Mouse (Mus musculus) cerebellum, adult 2 months (tissue): ENCODE measurements at regions not wholly inside any gene's neighbourhood (a gene's known extent, or its start where the extent isn't known, plus 50 kb on each side); places are given as distances from the start of the nearest gene placed in this dataset.

ENCODE experiments used
- DNase-seq, 2 experiments: peaks; one replicate each; pipeline ENCODE4 v3.0.0; 2021
- H3K27ac ChIP-seq: fragments of 200-500 bp; 2 replicates; pipeline ENCODE4 v1.5.1; 2012; ENCODE audit warnings: low read length, control low read depth, inconsistent platforms; ENCODE audit not compliant: insufficient read depth
- H3K27me3 ChIP-seq: fragments of 200-500 bp; 2 replicates; pipeline ENCODE4 v1.6.1; 2012; ENCODE audit warnings: inconsistent platforms, mild to moderate bottlenecking, low read length, moderate library complexity; ENCODE audit not compliant: control insufficient read depth, insufficient read depth
- H3K4me1 ChIP-seq: fragments of 200-500 bp; 2 replicates; pipeline ENCODE4 v1.6.1; 2011; ENCODE audit warnings: low read length; ENCODE audit not compliant: control insufficient read depth, insufficient read depth
- H3K4me3 ChIP-seq: fragments of 200-500 bp; replicated peaks from 2 replicates; pipeline ENCODE3; 2011; ENCODE audit warnings: mild to moderate bottlenecking, low read depth, low read length, control low read depth; ENCODE audit not compliant: insufficient read depth
- CTCF ChIP-seq: fragments of 200-500 bp; IDR thresholded peaks from 2 replicates; pipeline ENCODE4 v1.5.1; 2011; ENCODE audit warnings: low read depth, mild to moderate bottlenecking, control low read depth, low read length, moderate library complexity, borderline replicate concordance; ENCODE audit not compliant: insufficient read depth
- POLR2A ChIP-seq: fragments of 200-500 bp; IDR thresholded peaks from 2 replicates; pipeline ENCODE4 v1.6.1; 2011; ENCODE audit warnings: low read length, control low read depth, borderline replicate concordance; ENCODE audit not compliant: insufficient read depth
- WGBS: fragments of 180-500 bp; shearing (Covaris S2); methylation state at CpG from one replicate; pipeline ENCODE4 v1.1.7; 2018; 5-methylcytosine and 5-hydroxymethylcytosine counted together

- H3K4me1 ChIP-seq, result no peaks in the 10 kb centered on the region; the same call in 1 of the 2 replicates
- DNase-seq, result no peak
- no peak for TF ChIP-seq POLR2A
- TF ChIP-seq CTCF, result no peak
- WGBS, result 87% methylated on average over 2 of the region's 2 CpGs
- H3K27me3 ChIP-seq, result no peaks in the 10 kb centered on the region
- no peak overlapping the region for H3K27ac ChIP-seq
- H3K4me3 ChIP-seq, result no peak overlapping the region
Measured at GRCm38 (mm10) chr14:76684327-76684726, 127.6 kb upstream of the Serp2 start.

DNA sequence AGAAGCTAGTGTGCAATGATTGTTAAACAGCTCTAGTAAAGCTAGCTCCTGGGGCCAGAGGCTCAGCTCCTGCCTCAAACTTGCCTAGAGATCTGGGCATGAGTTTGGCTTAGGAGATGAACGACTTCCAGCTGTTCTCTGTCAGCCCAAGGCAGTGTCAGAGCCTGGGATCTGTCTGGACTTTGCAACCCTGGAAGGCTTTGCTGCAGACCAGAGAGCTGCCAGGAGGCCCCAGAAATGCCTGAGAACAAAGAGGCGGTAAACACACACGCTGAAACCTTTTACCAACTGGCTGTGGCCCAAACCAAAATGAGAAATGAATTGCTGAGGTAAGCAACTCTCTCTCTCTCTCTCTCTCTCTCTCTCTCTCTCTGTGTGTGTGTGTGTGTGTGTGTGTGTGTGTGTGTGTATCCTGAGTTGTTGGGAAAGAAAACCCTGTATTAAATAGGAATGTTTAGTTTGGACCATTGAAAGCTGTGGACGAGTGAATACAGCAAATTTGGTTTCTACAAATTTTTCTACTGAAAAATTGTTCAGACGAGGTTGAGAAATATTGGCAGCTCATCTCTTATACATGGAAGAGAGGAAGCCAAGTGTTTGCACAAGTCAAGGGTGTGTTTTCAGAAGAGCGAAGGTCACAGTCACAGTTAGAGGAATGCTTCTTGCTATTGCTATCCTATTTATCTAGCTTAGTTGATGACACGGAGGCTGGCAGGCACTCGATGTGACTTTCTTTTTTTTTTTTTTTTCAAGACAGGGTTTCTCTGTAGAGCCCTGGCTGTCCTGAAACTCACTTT lies 125.1 kb upstream of the Serp2 start:
- TF ChIP-seq CTCF, result no peak
- TF ChIP-seq POLR2A, result no peak
- Histone ChIP-seq H3K27ac (no peak overlapping the region), H3K4me1 (no peaks in the 10 kb centered on the region), H3K4me3 (no peak overlapping the region), H3K27me3 (no peaks in the 10 kb centered on the region)
- DNase-seq, result no peak
- WGBS, result 46% methylated on average over 8 of the region's 8 CpGs

GRCm38 (mm10) chr14:76678512-76679134 lies 121.9 kb upstream of the Serp2 start:
- no peaks in the 10 kb centered on the region for H3K4me1 ChIP-seq
- DNase-seq, result no peak
- no peaks in the 10 kb centered on the region for H3K27me3 ChIP-seq
- no peak overlapping the region for H3K4me3 ChIP-seq
- H3K27ac ChIP-seq, result no peak overlapping the region
- 56% methylated on average over 5 of the region's 5 CpGs for WGBS
- TF ChIP-seq POLR2A, result no peak
- no peak for TF ChIP-seq CTCF

- 55% methylated on average over 8 of the region's 8 CpGs for WGBS
- H3K4me1 ChIP-seq, result no peaks in the 10 kb centered on the region
- DNase-seq, result no peak
- no peak overlapping the region for H3K4me3 ChIP-seq
- TF ChIP-seq POLR2A, result no peak
- TF ChIP-seq CTCF, result no peak
- no peak overlapping the region for H3K27ac ChIP-seq
- no peaks in the 10 kb centered on the region for H3K27me3 ChIP-seq
Measured at GRCm38 (mm10) chr14:76674949-76675348, 118.3 kb upstream of the Serp2 start.

DNA sequence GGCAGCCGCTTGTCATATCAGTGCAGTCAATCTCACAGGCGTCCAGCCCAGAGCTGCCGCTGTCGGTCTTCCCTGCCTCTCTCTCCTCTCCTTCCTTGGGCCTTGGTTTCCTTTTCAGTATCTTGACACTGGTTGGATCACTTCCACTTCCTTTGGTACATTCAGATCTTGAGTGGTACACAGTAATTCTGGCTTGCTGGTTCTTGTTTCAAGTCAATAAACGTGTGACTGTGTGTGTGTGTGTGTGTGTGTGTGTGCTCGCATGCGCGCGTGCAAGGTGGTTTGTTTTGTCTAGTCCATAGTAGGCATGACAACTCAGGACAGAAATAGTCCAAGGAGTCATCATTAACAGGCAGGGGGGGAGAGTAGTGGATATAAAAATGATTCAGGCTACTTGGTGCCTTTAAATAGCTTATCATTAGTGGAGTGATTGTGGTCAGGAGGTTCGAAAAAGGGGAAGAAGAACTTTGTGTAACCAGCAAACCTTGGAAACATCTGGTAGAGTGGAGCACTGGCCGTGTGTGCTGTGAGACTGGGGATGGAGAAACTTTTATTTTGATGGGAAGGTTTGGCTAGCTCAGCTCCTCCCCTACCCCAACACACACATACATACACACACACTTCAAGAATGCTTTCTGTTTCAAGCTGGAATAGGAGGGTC lies 117.1 kb upstream of the Serp2 start:
- no peaks in the 10 kb centered on the region for H3K4me1 ChIP-seq
- WGBS, result 76% methylated on average over 11 of the region's 11 CpGs
- DNase-seq, result no peak
- no peaks in the 10 kb centered on the region for H3K27me3 ChIP-seq
- no peak overlapping the region for H3K4me3 ChIP-seq
- TF ChIP-seq CTCF (no peak), POLR2A (no peak)
- no peak overlapping the region for H3K27ac ChIP-seq

GRCm38 (mm10) chr14:76672899-76673298 lies 116.2 kb upstream of the Serp2 start:
- Histone ChIP-seq H3K27ac (no peak overlapping the region), H3K27me3 (no peaks in the 10 kb centered on the region), H3K4me3 (no peak overlapping the region), H3K4me1 (no peaks in the 10 kb centered on the region)
- TF ChIP-seq CTCF (no peak), POLR2A (no peak)
- 75% methylated on average over 6 of the region's 6 CpGs for WGBS
- DNase-seq, result no peak

GRCm38 (mm10) chr14:76672442-76672841 lies 115.8 kb upstream of the Serp2 start:
- Histone ChIP-seq H3K27me3 (no peaks in the 10 kb centered on the region), H3K4me1 (no peaks in the 10 kb centered on the region), H3K27ac (no peak overlapping the region), H3K4me3 (no peak overlapping the region)
- no peak for DNase-seq
- 75% methylated on average over 2 of the region's 2 CpGs for WGBS
- no peak for TF ChIP-seq CTCF
